Mouse (Mus musculus) right cerebral cortex, postnatal 25 days (tissue): ENCODE data around the gene Alkbh1.
A peak's percentile ranks its signal among the peaks of the same experiment; 100 is the strongest.

Experiments
- DNase-seq: peaks from one replicate; pipeline ENCODE4 v3.0.0; 2022

Gene Alkbh1

GRCm38 (mm10) chr12:87416690-87417089, 27.1 kb downstream of the Alkbh1 start:
- DNase-seq: no peak

- no peak for DNase-seq
Observed at GRCm38 (mm10) chr12:87415358-87415757, 28.5 kb downstream of the Alkbh1 start.

DNA sequence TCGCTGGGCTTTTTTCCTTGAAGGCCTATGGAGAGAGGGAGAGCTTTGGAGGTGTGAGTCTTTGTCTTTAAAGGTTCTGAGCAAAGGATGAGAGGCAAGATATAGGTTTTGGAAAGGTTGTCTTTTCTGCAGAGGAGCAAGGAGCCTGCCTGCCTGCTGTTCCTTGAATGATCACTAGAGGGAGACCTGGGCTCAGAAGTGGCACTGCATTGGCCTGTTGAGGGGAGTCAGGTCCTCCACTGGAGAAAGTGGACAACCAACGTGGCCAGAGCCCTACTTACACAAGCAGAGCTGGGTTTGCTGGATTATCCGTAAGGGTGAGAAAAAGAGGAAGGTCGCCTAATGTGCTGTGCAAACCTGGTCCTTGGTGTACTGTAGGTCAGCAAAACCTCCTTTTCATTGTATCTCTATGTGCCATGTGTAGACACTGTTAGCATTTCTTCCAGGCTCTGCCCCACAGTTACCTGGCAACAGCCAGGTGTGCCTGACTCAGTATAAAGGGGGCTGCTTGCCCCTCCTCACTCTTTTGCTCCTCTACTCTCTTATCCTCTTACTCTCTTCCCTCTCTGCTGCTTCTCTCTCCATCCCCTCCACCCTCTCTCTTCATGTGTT, 30.5 kb downstream of the Alkbh1 start:
- DNase-seq: peak; percentile 70

- DNase-seq: no peak
Observed at GRCm38 (mm10) chr12:87410999-87411398, 32.8 kb downstream of the Alkbh1 start.

DNA sequence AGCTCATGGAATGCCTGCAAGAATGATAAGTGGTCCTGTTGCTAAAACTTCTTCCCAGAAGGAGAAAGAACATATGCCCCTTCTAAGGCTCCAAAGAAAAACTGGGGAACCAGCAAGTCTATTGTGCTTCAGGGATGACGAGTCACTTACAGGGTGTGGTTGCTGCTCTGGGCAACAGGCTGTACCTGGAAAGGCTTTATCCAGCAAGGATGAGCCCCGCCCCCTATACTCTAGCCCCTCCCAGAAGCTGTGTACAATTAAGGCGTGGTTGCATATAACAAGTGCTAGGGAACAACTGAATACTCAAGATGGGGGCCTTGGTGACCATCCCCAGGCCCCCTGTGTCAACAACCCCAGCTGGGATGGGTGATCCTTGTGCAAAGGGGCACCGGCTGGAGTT, 34.7 kb downstream of the Alkbh1 start:
- no peak for DNase-seq

GRCm38 (mm10) chr12:87407869-87408605, 35.8 kb downstream of the Alkbh1 start:
- DNase-seq: no peak

- no peak for DNase-seq
Observed at GRCm38 (mm10) chr12:87405721-87406120, 38.1 kb downstream of the Alkbh1 start.

DNA sequence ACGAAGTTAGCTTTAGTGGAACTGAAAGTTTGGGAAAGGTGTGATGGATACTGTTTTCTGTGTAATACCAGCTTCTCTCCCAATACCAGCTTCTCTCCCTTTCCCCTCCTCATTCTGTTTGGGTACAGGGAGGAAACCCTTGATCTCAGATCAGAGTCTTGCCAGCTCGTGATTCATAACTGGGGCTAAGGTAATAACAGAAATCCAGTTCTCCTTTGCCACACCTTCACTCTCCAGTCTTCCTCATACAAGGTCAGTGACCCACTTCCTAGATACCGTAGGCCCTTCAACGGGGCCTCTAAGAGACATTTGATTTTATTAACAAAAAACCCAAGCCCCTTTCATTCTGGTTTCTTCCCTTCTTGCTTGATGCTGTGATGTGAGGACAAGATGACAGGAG, 38.7 kb downstream of the Alkbh1 start:
- DNase-seq: no peak

DNA sequence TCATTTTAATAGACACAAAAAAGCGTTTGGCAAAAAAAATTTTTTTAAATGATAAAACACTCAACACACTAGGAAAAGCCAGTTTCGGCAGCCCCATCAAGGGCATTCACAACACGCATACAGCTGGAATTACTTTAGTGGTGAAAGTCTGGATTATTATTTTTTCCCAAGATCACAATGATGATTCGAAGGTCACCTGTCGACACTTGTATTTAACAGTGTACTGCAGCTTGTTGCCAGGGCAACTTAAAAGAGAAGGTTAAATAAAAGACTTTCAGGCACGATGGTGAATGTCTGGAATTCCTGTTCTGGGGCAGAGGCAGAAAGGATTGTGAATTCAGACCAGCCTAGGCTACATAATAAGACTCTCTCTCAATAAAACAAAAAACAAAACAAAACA, 41.9 kb downstream of the Alkbh1 start:
- no peak for DNase-seq

DNA sequence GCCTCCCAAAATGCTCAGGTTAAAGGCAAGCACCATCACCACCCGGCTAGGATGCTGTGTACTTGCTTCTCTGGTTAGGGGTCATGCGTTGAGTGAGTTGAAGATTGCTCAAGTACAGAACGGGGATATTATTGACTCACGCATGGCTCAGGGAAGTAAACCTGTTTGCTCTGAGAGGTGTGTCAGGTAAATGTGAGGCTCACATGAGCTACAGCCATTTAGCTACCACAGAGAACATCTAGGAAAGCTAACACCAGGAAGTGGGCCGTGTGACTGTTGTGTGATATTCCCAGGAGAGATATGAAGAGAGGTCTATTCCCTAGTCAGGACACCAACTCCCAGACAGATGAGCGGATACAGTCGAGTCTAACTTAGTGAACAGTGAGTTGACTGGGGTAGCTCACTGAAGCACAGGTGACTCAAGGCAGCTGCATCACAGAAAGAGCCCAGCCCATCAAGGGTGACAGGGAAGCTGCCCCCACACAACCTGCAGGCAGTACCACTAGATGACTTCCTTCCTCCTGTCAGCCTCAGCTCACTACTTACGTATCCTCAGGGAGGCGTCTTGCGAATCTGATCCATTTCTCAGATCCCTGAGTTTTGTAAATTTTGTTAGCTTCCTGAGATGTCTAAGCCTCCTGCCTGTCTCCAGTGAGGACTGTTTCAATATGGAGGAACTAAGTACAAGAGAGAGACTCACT, 44.5 kb downstream of the Alkbh1 start:
- DNase-seq: no peak

DNA sequence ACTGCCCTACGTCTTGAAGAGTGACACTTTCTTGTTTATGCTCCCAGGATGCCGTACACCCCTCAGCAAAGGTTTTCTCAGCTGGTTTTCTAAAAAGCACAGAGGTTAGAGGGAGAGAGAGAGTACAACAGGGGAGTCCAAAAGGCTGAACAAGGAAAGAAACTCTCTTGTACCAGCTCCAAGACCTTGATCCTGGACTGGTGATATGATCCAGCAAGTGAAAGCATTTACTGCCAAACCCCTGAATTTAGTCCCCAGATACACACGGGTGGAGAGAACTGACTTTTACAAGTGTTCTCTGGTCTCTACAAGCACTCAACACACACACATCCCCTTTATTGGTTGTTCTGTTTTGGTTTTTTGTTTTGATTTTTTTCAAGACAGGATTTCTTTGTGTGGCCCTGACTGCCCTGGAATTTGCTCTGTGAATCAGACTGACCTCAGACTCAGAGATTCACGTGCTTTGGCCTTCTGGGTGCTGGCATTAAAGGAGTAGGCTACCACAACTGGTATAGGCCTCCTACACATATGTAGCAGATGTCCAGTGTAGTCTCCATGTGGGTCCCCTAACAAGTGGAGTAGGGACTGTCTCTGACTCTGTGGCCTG, 45.9 kb downstream of the Alkbh1 start:
- no peak for DNase-seq

DNA sequence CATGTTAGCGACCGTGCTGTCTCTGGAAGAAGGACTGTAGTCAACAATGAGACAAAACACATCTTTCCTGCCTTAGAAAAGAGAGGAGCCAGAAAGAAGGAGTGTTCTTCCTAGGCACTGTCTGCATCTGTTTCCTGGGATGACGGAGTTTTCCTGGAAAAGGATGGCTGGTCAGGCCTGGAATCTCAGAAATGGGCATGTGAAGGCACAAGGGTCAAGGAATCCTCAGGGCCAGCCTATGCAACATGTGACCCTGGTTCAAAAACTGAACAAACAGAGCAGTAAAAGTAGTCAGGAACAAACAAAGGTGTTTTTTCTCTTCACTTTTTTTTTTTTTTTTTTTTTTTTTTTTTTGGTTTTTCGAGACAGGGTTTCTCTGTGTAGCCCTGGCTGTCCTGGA, 46.7 kb downstream of the Alkbh1 start:
- no peak for DNase-seq

DNA sequence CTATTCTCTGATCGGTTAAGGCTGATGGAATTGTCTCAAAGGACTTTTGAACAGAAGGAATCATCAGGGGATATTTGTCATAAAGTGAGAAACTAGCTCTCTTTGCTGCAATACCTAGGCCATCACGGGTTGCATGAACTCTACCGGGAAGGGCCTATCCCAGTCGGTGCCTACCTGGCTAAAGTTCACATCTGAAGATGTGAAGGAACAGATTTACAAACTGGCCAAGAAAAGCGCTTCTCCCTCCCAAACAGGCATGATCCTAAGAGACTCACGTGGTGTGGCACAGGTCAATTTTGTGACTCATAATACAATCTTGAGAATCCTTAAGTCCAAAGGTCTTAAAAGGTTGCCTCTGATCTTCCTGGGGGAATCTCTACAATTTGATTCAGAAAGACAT, 49.5 kb downstream of the Alkbh1 start:
- DNase-seq: no peak

DNA sequence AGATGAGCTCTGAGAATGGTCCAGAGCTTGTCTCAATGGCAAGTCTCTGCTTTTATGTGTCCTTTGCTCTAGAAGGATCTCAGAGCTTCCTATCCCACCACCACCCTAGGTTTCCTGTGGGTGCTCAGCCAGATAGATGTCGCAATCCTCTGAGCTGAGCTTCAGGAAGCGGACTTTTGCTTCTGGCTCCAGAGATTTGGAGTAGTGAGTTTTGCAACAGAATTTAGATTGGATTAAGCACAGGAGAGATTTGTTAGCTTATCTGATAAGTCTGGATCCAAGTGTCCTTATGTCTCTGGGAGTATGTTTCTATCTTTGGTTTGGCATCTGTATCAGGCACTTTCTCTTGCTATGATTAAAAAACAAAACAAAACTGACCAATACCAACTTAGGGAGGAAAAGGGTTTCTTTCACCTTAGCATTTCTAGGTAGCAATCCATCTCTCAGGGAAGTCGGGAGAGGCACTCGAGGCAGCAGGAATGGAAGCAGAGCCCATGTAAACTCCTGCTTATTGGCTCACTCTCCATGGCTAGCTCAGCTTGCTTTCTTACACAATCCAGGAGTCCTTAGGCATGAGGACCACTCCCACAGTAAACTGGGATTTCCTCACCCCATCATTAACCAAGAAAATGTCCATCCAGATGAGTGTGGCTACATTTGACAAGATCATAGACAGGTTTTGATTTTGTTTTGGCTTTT, 50.2 kb downstream of the Alkbh1 start:
- no peak for DNase-seq

DNA sequence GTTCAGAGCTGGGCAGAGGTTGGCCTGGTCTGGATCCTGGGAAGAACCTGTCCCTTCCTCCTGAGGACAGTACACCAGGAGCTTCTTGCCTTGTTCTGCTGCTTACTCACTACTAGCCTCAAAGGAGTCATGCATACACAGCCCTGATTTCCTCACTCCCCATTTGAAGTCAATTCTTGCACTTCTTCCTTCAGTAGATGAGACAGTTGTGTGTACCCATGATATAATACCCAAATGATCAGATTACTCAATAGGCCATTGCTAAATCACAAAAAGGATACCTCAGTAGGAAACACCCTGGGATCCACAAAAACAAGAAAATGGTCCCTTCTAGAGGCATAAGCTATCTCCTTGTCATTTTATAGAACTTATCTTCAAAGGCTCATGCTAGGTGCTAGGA, 52.5 kb downstream of the Alkbh1 start:
- DNase-seq: no peak

GRCm38 (mm10) chr12:87389231-87389630, 54.6 kb downstream of the Alkbh1 start:
- DNase-seq: no peak

GRCm38 (mm10) chr12:87388122-87388774, 55.6 kb downstream of the Alkbh1 start, which contains the start of gene Sptlc2:
Sptlc2 (minus strand) TSS chr12:87388355.
- DNase-seq: peak; percentile 100

- peak; percentile 31 for DNase-seq
Observed at GRCm38 (mm10) chr12:87387171-87388121, 56.4 kb downstream of the Alkbh1 start.

GRCm38 (mm10) chr12:87385051-87385450, 58.8 kb downstream of the Alkbh1 start:
- no peak for DNase-seq

DNA sequence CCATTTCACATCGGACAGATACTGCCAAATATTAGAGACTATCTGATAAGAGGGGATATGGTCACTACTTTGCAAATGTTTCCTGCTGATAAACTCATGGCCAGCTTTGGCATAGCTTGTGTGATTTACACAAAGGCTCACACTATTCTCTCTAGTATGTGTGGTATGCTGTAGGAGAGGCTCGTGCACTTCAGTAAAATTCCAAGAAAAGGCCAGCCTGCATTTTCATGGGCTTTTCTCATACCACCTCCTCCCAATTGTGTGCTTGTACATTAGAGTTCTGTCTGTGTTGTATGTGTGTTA, 62.5 kb downstream of the Alkbh1 start:
- no peak for DNase-seq

- no peak for DNase-seq
Observed at GRCm38 (mm10) chr12:87380586-87381379, 63.0 kb downstream of the Alkbh1 start.
